In genomic region chr8:125205556-125205955, GRCm38 (mm10) we compare ENCODE assay signal across 10 mouse cellular contexts.
"Had no signal": no experiment of that assay in that cellular context is flagged by ENCODE, and none has a peak within 500 bp of the region (broad histone marks: within the 10 kb centered on the region; RNA-seq: fewer than 3 reads in every experiment).

No protein-coding gene starts in this region.

- ATAC-seq: liver, embryonic 12.5 days; midbrain, embryonic 16.5 days had no signal

- DNase-seq: kidney, adult 11 months; kidney, adult 9 months; kidney, postnatal 10 days; kidney, postnatal 4 days; lung, embryonic 14.5 days; lung, postnatal 10 days; retina, postnatal 1 day; thymus, postnatal 36 days had no signal
